Mouse (Mus musculus) lung, adult 2 months (tissue): Measurements from ENCODE around the gene Mybl2.

ENCODE experiments used
- CTCF ChIP-seq: fragments of 200-500 bp; IDR thresholded peaks from 2 replicates; pipeline ENCODE4 v1.5.1; 2011; ENCODE audit warnings: mild to moderate bottlenecking, low read length, control low read depth; ENCODE audit not compliant: insufficient read depth
- POLR2A ChIP-seq: fragments of 200-500 bp; IDR thresholded peaks from 2 replicates; pipeline ENCODE4 v1.6.1; 2011; ENCODE audit warnings: low read depth, mild to moderate bottlenecking, control low read depth, low read length, borderline replicate concordance; ENCODE audit errors: extremely low read depth

GRCm38 (mm10) chr2:163054335-163054840 is at the start of gene Mybl2:
- no peak for TF ChIP-seq POLR2A
- no peak for TF ChIP-seq CTCF
